Mouse (Mus musculus): ENCODE measurements at regions not wholly inside any gene's neighbourhood (a gene's known extent, or its start where the extent isn't known, plus 50 kb on each side); places are given as distances from the start of the nearest gene placed in this dataset.

DNA sequence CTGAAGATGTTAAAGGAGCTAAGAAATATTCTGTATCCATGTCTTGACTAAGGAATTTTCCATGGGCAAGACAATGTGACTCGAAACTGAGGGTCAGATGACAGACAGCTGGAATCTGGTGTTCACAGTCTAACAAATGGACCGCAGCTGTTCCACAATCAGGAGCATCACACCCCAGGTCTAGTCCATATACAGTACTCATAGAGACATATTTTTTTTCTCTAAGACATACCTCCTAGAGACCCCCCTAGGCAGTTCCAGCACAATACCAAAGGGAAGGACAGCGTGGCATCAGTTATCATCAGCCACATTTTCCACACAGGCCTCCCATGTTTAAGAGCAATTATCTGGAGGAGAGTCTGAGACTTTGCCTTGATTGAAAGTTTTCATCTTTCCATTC is 878.8 kb downstream of the Stpg2 start:
- H3K4me2 ChIP-seq, result no peak overlapping the region
- H3K4me1 ChIP-seq (replicated peaks), result no peaks in the 10 kb centered on the region
- no peak for ATAC-seq (ENCODE audit: low FRiP score, low read depth)
- no peaks in the 10 kb centered on the region for H3K9me3 ChIP-seq
- 89% methylated on average over 3 of the region's 3 CpGs for WGBS
- no peak overlapping the region for H3K27ac ChIP-seq (replicated peaks)
- H3K9ac ChIP-seq, result no peak overlapping the region
- no peaks in the 10 kb centered on the region for H3K36me3 ChIP-seq
- H3K27me3 ChIP-seq, result no peaks in the 10 kb centered on the region
- H3K4me3 ChIP-seq, result no peak overlapping the region

DNA sequence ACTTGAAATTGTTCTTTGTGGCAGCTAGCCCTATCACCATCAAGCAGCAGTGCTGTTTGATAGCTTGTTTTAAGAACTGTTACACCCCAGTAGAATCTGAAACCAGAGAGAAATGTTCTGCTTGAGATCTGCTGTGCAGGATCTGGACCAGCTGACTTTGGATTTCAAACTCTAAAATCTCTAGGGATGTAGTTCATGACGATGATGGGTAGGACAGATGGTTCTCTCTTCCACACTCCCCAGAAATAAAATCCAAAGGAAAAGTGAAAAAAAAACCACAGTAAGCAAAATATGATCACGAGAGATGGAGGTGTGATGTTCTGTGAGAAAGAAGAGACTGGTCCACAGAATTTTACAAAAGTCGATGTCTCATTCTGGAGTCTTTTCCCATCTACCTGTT is 879.9 kb downstream of the Stpg2 start:
- ATAC-seq (ENCODE audit: low FRiP score, low read depth), result no peak
- H3K4me3 ChIP-seq, result no peak overlapping the region
- no peak overlapping the region for H3K4me2 ChIP-seq
- no peak overlapping the region for H3K27ac ChIP-seq (replicated peaks)
- no peaks in the 10 kb centered on the region for H3K27me3 ChIP-seq
- H3K36me3 ChIP-seq, result no peaks in the 10 kb centered on the region
- 94% methylated on average over 3 of the region's 3 CpGs for WGBS
- H3K9me3 ChIP-seq, result no peaks in the 10 kb centered on the region
- no peaks in the 10 kb centered on the region for H3K4me1 ChIP-seq (replicated peaks)
- no peak overlapping the region for H3K9ac ChIP-seq

DNA sequence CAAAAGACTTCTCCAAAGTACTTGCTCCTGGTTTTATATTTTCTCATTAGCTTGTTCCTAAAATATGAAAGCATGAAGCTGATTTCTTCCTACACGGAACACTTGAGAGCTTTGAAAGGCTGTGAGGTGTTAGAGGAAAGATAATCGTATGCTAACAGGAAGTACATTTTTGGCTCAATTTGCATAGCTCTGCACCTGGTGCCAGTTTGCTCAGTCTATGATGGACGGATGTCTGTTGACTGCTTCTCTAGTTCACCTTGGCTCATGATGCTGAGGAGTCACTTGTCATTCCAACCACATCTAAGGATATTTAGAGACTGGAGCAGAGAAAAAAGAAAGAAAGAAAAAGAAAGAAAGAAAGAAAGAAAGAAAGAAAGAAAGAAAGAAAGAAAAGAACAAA is 882.5 kb downstream of the Stpg2 start:
- WGBS, result 91% methylated on average over 3 of the region's 3 CpGs
- H3K4me1 ChIP-seq (replicated peaks), result no peaks in the 10 kb centered on the region
- H3K36me3 ChIP-seq, result no peaks in the 10 kb centered on the region
- no peaks in the 10 kb centered on the region for H3K9me3 ChIP-seq
- no peak overlapping the region for H3K4me2 ChIP-seq
- H3K4me3 ChIP-seq, result no peak overlapping the region
- H3K27me3 ChIP-seq, result no peaks in the 10 kb centered on the region
- H3K9ac ChIP-seq, result no peak overlapping the region
- no peak for ATAC-seq (ENCODE audit: low FRiP score, low read depth)
- H3K27ac ChIP-seq (replicated peaks), result no peak overlapping the region

DNA sequence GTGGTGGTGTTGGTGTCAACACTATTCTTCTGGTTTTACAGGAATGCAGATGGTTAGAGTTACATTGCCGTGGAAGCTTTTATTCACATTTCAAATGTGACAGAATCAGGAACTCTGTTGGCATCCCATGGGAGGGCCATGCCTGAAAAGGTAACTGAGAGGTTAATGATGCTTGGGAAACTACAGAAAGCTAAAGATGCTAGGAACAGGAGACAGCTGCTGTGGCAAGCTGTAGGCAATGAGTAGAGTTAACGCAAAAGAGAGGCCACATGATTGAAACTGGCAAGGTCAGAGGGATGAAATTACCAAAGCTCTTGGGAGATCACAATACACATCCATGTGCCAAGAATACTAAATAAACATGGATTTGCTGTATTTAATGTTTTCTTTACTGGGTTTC is 886.4 kb downstream of the Stpg2 start:
- no peak overlapping the region for H3K27ac ChIP-seq (replicated peaks)
- H3K4me1 ChIP-seq (replicated peaks), result no peaks in the 10 kb centered on the region
- no peaks in the 10 kb centered on the region for H3K27me3 ChIP-seq
- no peaks in the 10 kb centered on the region for H3K36me3 ChIP-seq
- no peak overlapping the region for H3K4me2 ChIP-seq
- 59% methylated on average over 2 of the region's 2 CpGs for WGBS
- H3K4me3 ChIP-seq, result no peak overlapping the region
- no peak overlapping the region for H3K9ac ChIP-seq
- ATAC-seq (ENCODE audit: low FRiP score, low read depth), result no peak
- no peaks in the 10 kb centered on the region for H3K9me3 ChIP-seq

DNA sequence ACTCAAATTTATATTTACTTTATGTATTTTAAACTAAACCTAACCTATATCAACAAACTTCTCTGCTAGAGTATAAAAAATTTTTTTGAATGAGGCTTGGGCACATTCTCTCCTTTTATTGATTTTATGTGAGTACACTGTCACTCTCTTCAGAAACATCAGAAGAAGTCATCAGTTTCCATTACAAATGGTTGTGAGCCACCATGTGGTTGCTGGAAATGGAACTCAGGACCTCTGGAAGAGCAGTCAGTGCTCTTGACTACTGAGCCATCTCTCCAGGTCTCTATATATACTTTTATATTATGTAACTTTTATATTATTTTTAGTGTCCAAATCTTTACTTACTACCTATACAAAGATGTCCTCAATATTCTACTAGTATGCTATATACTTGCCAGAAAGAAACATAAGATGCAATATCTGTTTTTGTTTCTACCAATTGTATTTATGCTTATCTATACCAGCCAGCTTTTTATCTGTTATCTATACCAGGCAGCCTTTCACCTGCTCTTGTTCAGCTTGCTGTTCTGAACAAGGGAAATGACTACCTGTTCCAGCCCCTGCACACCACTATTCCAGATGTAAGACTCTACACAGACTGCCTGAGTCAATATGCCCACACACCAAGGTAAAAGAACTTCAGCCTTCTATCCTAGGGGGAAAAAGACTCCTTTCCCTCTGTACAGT is 891.5 kb downstream of the Stpg2 start:
- H3K4me2 ChIP-seq, result no peak overlapping the region
- H3K36me3 ChIP-seq, result no peaks in the 10 kb centered on the region
- no peaks in the 10 kb centered on the region for H3K27me3 ChIP-seq
- no peaks in the 10 kb centered on the region for H3K9me3 ChIP-seq
- H3K4me3 ChIP-seq, result no peak overlapping the region
- H3K27ac ChIP-seq (replicated peaks), result no peak overlapping the region
- no peak overlapping the region for H3K9ac ChIP-seq
- no peak for ATAC-seq (ENCODE audit: low FRiP score, low read depth)
- no peaks in the 10 kb centered on the region for H3K4me1 ChIP-seq (replicated peaks)

DNA sequence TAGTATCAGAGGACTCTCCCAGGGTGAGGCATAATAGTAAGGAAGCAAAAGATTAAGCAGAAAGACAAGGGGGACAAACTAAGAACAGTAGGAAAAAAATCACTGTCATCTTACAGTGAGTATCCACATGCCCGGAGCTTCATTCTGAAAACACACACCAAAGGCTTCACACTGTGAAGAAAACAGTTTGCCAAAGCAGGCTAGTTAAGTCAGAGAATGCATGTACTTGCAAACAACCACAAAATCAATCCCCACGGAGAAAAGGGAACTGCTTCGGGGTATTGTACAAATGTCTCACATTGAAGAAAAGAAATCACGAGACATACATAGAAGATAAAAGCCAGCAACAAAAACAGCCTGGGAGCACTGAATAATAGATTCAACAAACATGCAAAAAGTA is 903.9 kb downstream of the Stpg2 start:
- Histone ChIP-seq H3K4me1 (replicated peaks) (no peaks in the 10 kb centered on the region), H3K9ac (no peak overlapping the region), H3K4me3 (no peak overlapping the region), H3K4me2 (no peak overlapping the region), H3K9me3 (no peaks in the 10 kb centered on the region), H3K36me3 (no peaks in the 10 kb centered on the region), H3K27ac (replicated peaks) (no peak overlapping the region), H3K27me3 (no peaks in the 10 kb centered on the region)
- no peak for ATAC-seq (ENCODE audit: low FRiP score, low read depth)
- WGBS, result 28% methylated on average over 4 of the region's 4 CpGs

DNA sequence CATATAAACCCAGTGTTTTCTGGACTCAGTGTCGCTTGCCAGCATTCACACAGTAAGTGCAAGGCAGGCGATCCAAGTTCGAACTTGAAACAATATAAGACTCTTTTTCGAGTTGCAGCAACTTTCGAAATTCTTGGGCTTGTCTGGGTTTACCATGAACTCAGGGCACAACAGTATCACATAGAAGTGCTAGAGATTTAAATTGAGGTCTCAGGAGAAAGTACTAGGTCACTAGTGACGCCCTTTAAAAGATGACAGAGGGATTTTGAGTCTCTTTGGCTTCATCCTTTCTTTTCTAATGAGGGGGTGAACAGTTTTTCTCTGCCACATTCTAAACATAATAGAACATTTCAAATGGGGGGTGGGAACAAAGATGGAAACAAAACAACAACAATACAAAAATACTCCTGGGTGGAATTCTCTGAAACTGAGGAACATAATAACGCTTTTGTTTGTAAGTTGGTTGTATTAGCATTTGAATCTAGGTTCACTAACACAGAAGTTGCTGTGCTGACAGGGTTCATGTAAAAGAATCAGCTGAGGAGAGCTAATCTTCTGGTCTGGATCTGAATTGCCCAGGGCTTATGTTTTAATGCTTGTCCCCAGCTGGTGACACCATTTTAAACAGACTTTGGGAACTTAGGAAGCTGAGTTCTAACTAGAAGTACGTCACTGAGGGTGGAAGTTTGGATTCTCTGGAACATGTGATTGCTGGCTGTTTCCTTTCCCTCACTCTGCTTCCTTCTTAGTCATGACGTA is 906.1 kb downstream of the Stpg2 start:
- no peaks in the 10 kb centered on the region for H3K4me1 ChIP-seq (replicated peaks)
- H3K9ac ChIP-seq, result no peak overlapping the region
- H3K9me3 ChIP-seq, result no peaks in the 10 kb centered on the region
- no peak overlapping the region for H3K27ac ChIP-seq (replicated peaks)
- no peaks in the 10 kb centered on the region for H3K27me3 ChIP-seq
- 67% methylated on average over 9 of the region's 9 CpGs for WGBS
- H3K36me3 ChIP-seq, result no peaks in the 10 kb centered on the region
- no peak overlapping the region for H3K4me2 ChIP-seq
- no peak for ATAC-seq (ENCODE audit: low FRiP score, low read depth)
- H3K4me3 ChIP-seq, result no peak overlapping the region

DNA sequence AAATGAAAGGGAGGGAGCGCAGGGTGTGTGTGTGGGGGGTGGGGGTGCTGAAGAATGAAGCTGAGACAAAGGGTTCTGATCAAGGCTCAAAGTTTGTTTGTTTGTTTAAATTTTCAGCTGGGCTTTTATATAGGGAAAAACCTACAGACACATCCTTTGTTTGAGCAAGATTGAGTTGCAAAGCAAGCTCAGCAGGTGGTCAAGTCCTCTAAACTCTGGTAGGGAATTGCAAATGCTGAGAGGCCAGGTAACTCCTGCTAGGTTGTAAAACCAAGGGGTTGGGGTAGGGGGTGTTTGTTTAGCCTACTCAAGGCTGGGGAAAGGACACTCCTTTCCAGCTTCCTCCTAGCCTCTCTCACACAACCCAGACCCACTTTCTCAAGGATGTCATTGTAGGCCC is 909.6 kb downstream of the Stpg2 start:
- Histone ChIP-seq H3K27ac (replicated peaks) (no peak overlapping the region), H3K4me3 (no peak overlapping the region), H3K9me3 (no peaks in the 10 kb centered on the region), H3K27me3 (no peaks in the 10 kb centered on the region), H3K4me1 (replicated peaks) (no peaks in the 10 kb centered on the region), H3K36me3 (no peaks in the 10 kb centered on the region), H3K4me2 (no peak overlapping the region), H3K9ac (no peak overlapping the region)
- 61% methylated on average over 1 of the region's 1 CpGs for WGBS
- no peak for ATAC-seq (ENCODE audit: low FRiP score, low read depth)

DNA sequence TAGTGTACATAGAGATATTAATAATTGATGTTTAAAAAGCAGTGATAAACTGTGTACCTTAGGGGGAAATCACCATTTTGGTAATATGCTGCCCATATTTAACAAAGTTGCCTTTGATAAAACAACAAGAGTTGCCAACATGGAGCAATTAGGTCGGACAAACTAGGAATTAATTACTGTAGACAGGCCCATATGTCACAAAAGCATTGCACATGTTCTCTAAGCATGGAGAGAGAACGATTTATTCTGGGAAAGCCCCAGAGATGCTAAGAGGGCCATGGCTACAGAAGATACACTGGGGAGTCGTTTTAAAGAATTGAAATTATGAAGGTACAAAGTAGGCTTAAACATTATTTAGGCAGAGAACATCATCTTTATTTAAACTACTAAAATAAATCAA is 921.8 kb downstream of the Stpg2 start:
- WGBS, result 42% methylated on average over 3 of the region's 3 CpGs
- no peaks in the 10 kb centered on the region for H3K36me3 ChIP-seq
- no peak overlapping the region for H3K4me3 ChIP-seq
- no peak overlapping the region for H3K27ac ChIP-seq (replicated peaks)
- no peaks in the 10 kb centered on the region for H3K27me3 ChIP-seq
- ATAC-seq (ENCODE audit: low FRiP score, low read depth), result no peak
- no peak overlapping the region for H3K9ac ChIP-seq
- H3K4me2 ChIP-seq, result no peak overlapping the region
- H3K9me3 ChIP-seq, result no peaks in the 10 kb centered on the region
- no peaks in the 10 kb centered on the region for H3K4me1 ChIP-seq (replicated peaks)

DNA sequence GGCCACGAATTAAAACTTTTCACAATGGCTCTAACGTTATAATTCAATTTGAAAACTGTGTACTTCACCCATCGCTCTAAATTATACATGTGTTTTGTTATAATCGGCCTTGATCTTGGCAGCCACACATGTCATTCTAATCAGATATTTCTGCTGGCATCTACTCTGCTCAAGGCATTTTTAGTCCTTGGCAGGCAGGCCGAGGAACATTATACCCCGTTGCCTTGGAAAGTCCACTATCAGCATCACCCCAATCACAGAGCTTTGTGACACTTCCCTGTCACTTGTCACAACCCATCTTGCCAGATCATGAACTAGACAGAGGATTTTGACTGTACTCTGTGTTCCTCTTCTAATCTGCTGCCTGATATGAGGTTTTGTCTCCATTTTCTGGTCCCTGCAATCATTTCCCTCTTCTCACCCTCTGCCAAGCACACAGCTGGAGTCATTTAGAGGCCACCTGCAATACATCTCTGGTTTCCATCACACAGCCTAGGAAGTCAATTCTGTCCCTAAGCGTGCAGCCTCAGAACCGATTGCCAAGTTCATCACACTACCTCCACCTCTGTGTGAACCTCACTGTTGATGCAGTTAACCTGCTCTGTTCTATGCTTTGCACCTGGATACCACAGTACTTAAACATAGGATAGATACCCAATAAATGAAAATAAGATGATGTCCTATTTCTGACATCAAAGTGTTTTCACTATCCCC is 923.7 kb downstream of the Stpg2 start:
- Histone ChIP-seq H3K27me3 (no peaks in the 10 kb centered on the region), H3K27ac (replicated peaks) (no peak overlapping the region), H3K4me3 (no peak overlapping the region), H3K9ac (no peak overlapping the region), H3K4me2 (no peak overlapping the region), H3K4me1 (replicated peaks) (no peaks in the 10 kb centered on the region), H3K9me3 (no peaks in the 10 kb centered on the region), H3K36me3 (no peaks in the 10 kb centered on the region)
- 0 out of 2 replicates have a peak, but pooled peaks have one; percentile 30 for ATAC-seq (ENCODE audit: low FRiP score, low read depth)
- 65% methylated on average over 8 of the region's 8 CpGs for WGBS

DNA sequence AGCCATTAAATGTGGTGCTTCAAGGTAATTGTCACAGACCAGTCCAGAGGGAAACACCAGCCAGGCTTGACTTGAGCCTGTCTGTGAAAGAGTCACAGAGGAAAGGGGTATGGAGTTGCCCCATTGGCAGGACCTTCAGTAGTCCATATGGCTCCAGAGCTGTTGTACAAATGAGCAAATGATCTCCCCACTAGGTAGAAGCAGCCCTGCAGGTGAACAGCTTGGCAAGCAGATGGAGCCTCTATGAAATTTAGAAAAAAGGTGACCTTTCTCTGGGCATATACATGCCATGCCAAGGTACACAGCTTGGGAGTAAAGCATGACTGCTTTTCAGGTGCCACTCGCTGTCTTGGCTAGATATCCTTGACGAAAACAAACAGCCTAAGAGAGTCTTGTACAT is 938.4 kb downstream of the Stpg2 start:
- WGBS, result 83% methylated on average over 2 of the region's 2 CpGs
- ATAC-seq (ENCODE audit: low FRiP score, low read depth), result peak; percentile 66; the same call in 1 of the 2 replicates
- H3K27ac ChIP-seq (replicated peaks), result no peak overlapping the region
- no peaks in the 10 kb centered on the region for H3K36me3 ChIP-seq
- no peak overlapping the region for H3K4me3 ChIP-seq
- H3K4me1 ChIP-seq (replicated peaks), result no peaks in the 10 kb centered on the region
- H3K4me2 ChIP-seq, result no peak overlapping the region
- H3K27me3 ChIP-seq, result no peaks in the 10 kb centered on the region
- no peaks in the 10 kb centered on the region for H3K9me3 ChIP-seq
- no peak overlapping the region for H3K9ac ChIP-seq

DNA sequence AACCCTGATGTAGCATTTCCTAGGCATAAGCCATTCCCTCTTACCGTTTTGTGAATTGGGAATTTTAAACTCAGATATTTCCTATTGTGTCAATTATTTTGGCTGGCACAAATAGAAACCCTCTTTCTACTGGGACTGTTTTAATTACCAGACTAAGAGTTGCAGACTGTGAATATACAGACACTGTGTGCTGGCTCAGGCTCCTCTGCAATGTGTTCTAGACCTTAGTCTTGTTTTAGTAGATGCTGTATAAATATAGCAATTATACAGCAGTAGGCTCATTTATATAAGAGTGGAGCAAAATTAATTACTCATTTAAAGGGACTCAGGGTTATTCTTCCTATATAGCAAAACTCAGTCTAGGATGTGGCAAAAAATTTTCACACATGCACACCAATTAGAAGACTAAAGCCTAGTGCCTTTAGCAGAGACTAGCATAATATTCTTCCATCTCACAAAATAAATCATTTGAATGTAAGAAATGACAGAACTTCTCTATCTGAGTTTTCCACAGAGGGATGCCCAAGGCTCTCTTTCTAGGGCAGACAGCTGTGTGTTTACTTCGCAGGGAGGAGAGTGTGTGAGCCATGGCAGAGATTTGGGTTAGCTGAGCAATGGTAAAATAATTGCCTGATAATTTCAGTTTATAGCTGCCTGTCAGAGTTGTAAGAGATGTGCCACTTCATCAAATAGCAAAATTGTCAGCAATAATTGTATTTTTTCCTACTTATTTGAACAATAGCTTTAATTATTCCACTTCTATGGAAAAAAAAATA is 941.9 kb downstream of the Stpg2 start:
- 77% methylated on average over 2 of the region's 2 CpGs for WGBS
- ATAC-seq (ENCODE audit: low FRiP score, low read depth), result no peak
- no peaks in the 10 kb centered on the region for H3K27me3 ChIP-seq
- H3K36me3 ChIP-seq, result no peaks in the 10 kb centered on the region
- no peaks in the 10 kb centered on the region for H3K9me3 ChIP-seq
- no peak overlapping the region for H3K4me3 ChIP-seq
- H3K9ac ChIP-seq, result no peak overlapping the region
- no peak overlapping the region for H3K27ac ChIP-seq (replicated peaks)
- no peaks in the 10 kb centered on the region for H3K4me1 ChIP-seq (replicated peaks)
- H3K4me2 ChIP-seq, result no peak overlapping the region

Measured in hindbrain, embryonic 15.5 days (tissue).